Mouse (Mus musculus) stomach, postnatal 0 days (tissue): ENCODE results near the gene Prelid1. TPM values are rescaled to one million over a fixed set of nuclear protein-coding genes. Genes with fewer than 3 reads are reported as not detected.

ENCODE experiments used
- ATAC-seq: fragments of 200-750 bp; cut with Nextera tagmentation; 2 replicates; pipeline ENCODE4 v1.8.0; 2017; ENCODE audit not compliant: low FRiP score, low TSS enrichment
- DNase-seq: peaks from one replicate; pipeline ENCODE4 v3.0.0-alpha.2; 2016; ENCODE audit warnings: low spot score
- H3K27ac ChIP-seq: fragments of 300-500 bp; sonication (generic); replicated peaks from 2 replicates; pipeline ENCODE4 v1.5.1; 2014; ENCODE audit warnings: mild to moderate bottlenecking, control low read depth
- H3K27me3 ChIP-seq: fragments of 300-500 bp; sonication (generic); 2 replicates; pipeline ENCODE4 v1.6.1; 2014; ENCODE audit warnings: low read length; ENCODE audit not compliant: control insufficient read depth, insufficient read depth
- H3K36me3 ChIP-seq: fragments of 300-500 bp; sonication (generic); 2 replicates; pipeline ENCODE4 v1.6.1; 2014; ENCODE audit warnings: low read length, mixed read lengths; ENCODE audit not compliant: control insufficient read depth, insufficient read depth
- H3K4me1 ChIP-seq: fragments of 300-500 bp; sonication (generic); replicated peaks from 2 replicates; pipeline ENCODE4 v1.6.1; 2014; ENCODE audit warnings: antibody characterized with exemption; ENCODE audit not compliant: control insufficient read depth, insufficient read depth
- H3K4me2 ChIP-seq: fragments of 300-500 bp; sonication (generic); replicated peaks from 2 replicates; pipeline ENCODE4 v1.6.1; 2014; ENCODE audit warnings: low read depth, mild to moderate bottlenecking, control low read depth, moderate library complexity
- H3K4me3 ChIP-seq: fragments of 300-500 bp; sonication (generic); 2 replicates; pipeline ENCODE4 v1.5.1; 2014; ENCODE audit warnings: low read depth, low read length, control low read depth
- H3K9ac ChIP-seq: fragments of 300-500 bp; sonication (generic); 2 replicates; pipeline ENCODE4 v1.6.1; 2014; ENCODE audit warnings: mild to moderate bottlenecking, low read length, control low read depth, mixed read lengths
- H3K9me3 ChIP-seq: fragments of 300-500 bp; sonication (generic); 2 replicates; pipeline ENCODE4 v1.6.1; 2016; ENCODE audit warnings: low read length; ENCODE audit not compliant: control insufficient read depth
- CTCF ChIP-seq: IDR thresholded peaks from 2 replicates; pipeline ENCODE4 v1.5.1; 2016; ENCODE audit warnings: antibody characterized with exemption, low read depth, mild to moderate bottlenecking, moderate library complexity
- EP300 ChIP-seq: optimal IDR thresholded peaks from 2 replicates; pipeline ENCODE3; 2016; ENCODE audit warnings: antibody characterized with exemption
- WGBS: fragments of 180-500 bp; shearing (Covaris S2); extraction: QIAGEN DNeasy Blood & Tissue Kit; methylation state at CpG from one replicate; pipeline ENCODE4 v1.1.7; 2014; 5-methylcytosine and 5-hydroxymethylcytosine counted together
- polyA plus RNA-seq: library from polyadenylated mRNA; unstranded; fragments of >200 nt; fragmentation: Nextera tagmentation; extraction: Ambion mirVana; gene quantifications from 2 replicates; pipeline ENCODE4 v1.2.1, GENCODE M21; 2015

Gene Prelid1
- polyA plus RNA-seq, 1 experiment from 2014 or later = 354 TPM

- DNase-seq (no peak), ATAC-seq (no peak)
- TF ChIP-seq CTCF (no peak), EP300 (no peak)
- Histone ChIP-seq H3K27me3 (no peaks in the 10 kb centered on the region), H3K4me3 (peak overlapping the region; percentile 94; the same call in 1 of the 2 replicates), H3K4me2 (peak overlapping the region; percentile 83), H3K4me1 (no peaks in the 10 kb centered on the region; the same call in 1 of the 2 replicates), H3K36me3 (peaks cover 10% of the 10 kb centered on the region), H3K27ac (no peak overlapping the region), H3K9ac (peak overlapping the region; percentile 96), H3K9me3 (no peaks in the 10 kb centered on the region)
Observed at GRCm38 (mm10) chr13:55361145-55361544, 40.8 kb downstream of the Prelid1 start.

GRCm38 (mm10) chr13:55361974-55362452, 41.7 kb downstream of the Prelid1 start:
- Histone ChIP-seq H3K4me3 (peak overlapping the region; percentile 94), H3K9ac (peak overlapping the region; percentile 96), H3K27me3 (no peaks in the 10 kb centered on the region), H3K4me1 (no peaks in the 10 kb centered on the region; the same call in 1 of the 2 replicates), H3K36me3 (peaks cover 10% of the 10 kb centered on the region), H3K4me2 (peak overlapping the region; percentile 83), H3K9me3 (no peaks in the 10 kb centered on the region), H3K27ac (peak overlapping the region; percentile 97)
- no peak for DNase-seq
- WGBS = under 1% methylated on average over 32 of the region's 32 CpGs
- TF ChIP-seq CTCF (no peak; the same call in 1 of the 2 replicates), EP300 (no peak)
- ATAC-seq = peak; percentile 25

GRCm38 (mm10) chr13:55362453-55363060, 42.3 kb downstream of the Prelid1 start, which contains the start of gene Lman2:
Gene Lman2, minus strand, starts transcription at chr13:55362783.
- peak within 1 kb of the TSS; percentile 97 for H3K27ac ChIP-seq
- no peaks in the 10 kb centered on the region; the same call in 1 of the 2 replicates for H3K4me1 ChIP-seq
- H3K9me3 ChIP-seq = no peaks in the 10 kb centered on the region
- H3K9ac ChIP-seq = peak within 1 kb of the TSS; percentile 96
- ATAC-seq (peak; percentile 98), DNase-seq (peak; percentile 97)
- TF ChIP-seq EP300 = peak; percentile 76
- TF ChIP-seq CTCF = 0 out of 2 replicates have a peak, but pooled peaks have one; percentile 2
- peak within 1 kb of the TSS; percentile 83 for H3K4me2 ChIP-seq
- peak within 1 kb of the TSS; percentile 94 for H3K4me3 ChIP-seq
- peaks cover 9% of the 10 kb centered on the region for H3K36me3 ChIP-seq
- no peaks in the 10 kb centered on the region for H3K27me3 ChIP-seq
- WGBS = under 1% methylated on average over 35 of the region's 35 CpGs

- DNase-seq = no peak
- 63% methylated on average over 7 of the region's 7 CpGs for WGBS
Observed at GRCm38 (mm10) chr13:55368401-55368800, 48.1 kb downstream of the Prelid1 start.

GRCm38 (mm10) chr13:55369531-55370114, 49.3 kb downstream of the Prelid1 start, which contains the start of gene Rgs14:
Gene Rgs14, plus strand, starts transcription at chr13:55369732.
- H3K9ac ChIP-seq = no peak within 1 kb of the TSS
- H3K4me1 ChIP-seq = no peaks in the 10 kb centered on the region
- DNase-seq (peak; percentile 26), ATAC-seq (peak; percentile 35; the same call in 1 of the 2 replicates)
- 43% methylated on average over 13 of the region's 13 CpGs for WGBS
- H3K36me3 ChIP-seq = no peaks in the 10 kb centered on the region
- no peak within 1 kb of the TSS for H3K4me3 ChIP-seq
- TF ChIP-seq EP300 (no peak), CTCF (no peak)
- H3K9me3 ChIP-seq = no peaks in the 10 kb centered on the region
- H3K27me3 ChIP-seq = no peaks in the 10 kb centered on the region
- no peak within 1 kb of the TSS for H3K27ac ChIP-seq
- 0 out of 2 replicates have a peak within 1 kb of the TSS, but pooled peaks have one; percentile 25 for H3K4me2 ChIP-seq

More at GRCm38 (mm10) chr13:55368401-55368800, 48.1 kb downstream of the Prelid1 start:
- no peak for ATAC-seq
- Histone ChIP-seq H3K4me1 (no peaks in the 10 kb centered on the region), H3K27me3 (no peaks in the 10 kb centered on the region), H3K27ac (no peak overlapping the region), H3K9me3 (no peaks in the 10 kb centered on the region), H3K9ac (no peak overlapping the region), H3K4me2 (no peak overlapping the region), H3K4me3 (no peak overlapping the region), H3K36me3 (no peaks in the 10 kb centered on the region)
- TF ChIP-seq EP300 (no peak), CTCF (peak; percentile 40)
